Mouse (Mus musculus): Measurements from ENCODE around the gene Tmem129. TPM values are rescaled to one million over a fixed set of nuclear protein-coding genes. Genes with fewer than 3 reads are reported as not detected.

Tmem129 gene
- total RNA-seq, 2 experiments from 2014 or later = 14.4 TPM

Other genes with a start within 250 kb of the Tmem129 start
- gene Nkx1-1, start 224.4 kb downstream of the Tmem129 start, total RNA-seq (2015) = not detected in 2 replicates
- not detected in 2 replicates for gene Nkx1-1, start 224.4 kb downstream of the Tmem129 start, total RNA-seq (2017)
- gene Fam53a, start 28.8 kb downstream of the Tmem129 start, total RNA-seq (2015) = 14.0 and 14.4 TPM in 2 replicates
- 8.2 and 9.4 TPM in 2 replicates for gene Fam53a, start 28.8 kb downstream of the Tmem129 start, total RNA-seq (2017)
- 0.32 and 0.36 TPM in 2 replicates for gene Gm9903, start 28.5 kb downstream of the Tmem129 start, total RNA-seq (2015)
- 0.07 and 0.57 TPM in 2 replicates for gene Gm9903, start 28.5 kb downstream of the Tmem129 start, total RNA-seq (2017)
- gene Slbp, start 5.8 kb downstream of the Tmem129 start, total RNA-seq (2015) = 215 and 221 TPM in 2 replicates
- 234 and 254 TPM in 2 replicates for gene Slbp, start 5.8 kb downstream of the Tmem129 start, total RNA-seq (2017)
- 162 and 163 TPM in 2 replicates for gene Tacc3, start 288 bp downstream of the Tmem129 start, total RNA-seq (2015)
- gene Tacc3, start 288 bp downstream of the Tmem129 start, total RNA-seq (2017) = 165 and 193 TPM in 2 replicates
- 0.30 TPM in 1 of 2 replicates, not detected in the other for gene Fgfr3, start 63.3 kb upstream of the Tmem129 start, total RNA-seq (2015)
- not detected in 2 replicates for gene Fgfr3, start 63.3 kb upstream of the Tmem129 start, total RNA-seq (2017)
- gene Letm1, start 124.4 kb upstream of the Tmem129 start, total RNA-seq (2015) = 12.7 and 15.3 TPM in 2 replicates
- gene Letm1, start 124.4 kb upstream of the Tmem129 start, total RNA-seq (2017) = 17.0 and 19.8 TPM in 2 replicates
- 49.9 and 61.0 TPM in 2 replicates for gene Nsd2, start 162.3 kb upstream of the Tmem129 start, total RNA-seq (2015)
- gene Nsd2, start 162.3 kb upstream of the Tmem129 start, total RNA-seq (2017) = 88.7 and 89.6 TPM in 2 replicates